Mouse (Mus musculus): ENCODE measurements around the gene Zfp799.
"Not testable (repeated sequence)": the region's sequence is repeated elsewhere in the genome, so short reads cannot be mapped to it uniquely, and the experiment has no call there.

Gene Zfp799

GRCm38 (mm10) chr17:32829540-32830417 lies at the start of gene Zfp799:
Zfp799 (minus strand) TSS chr17:32830261.
- peak; percentile 77 for DNase-seq (ENCODE audit: low read depth)

- DNase-seq (ENCODE audit: low read depth): no peak
These were observed 48.7 kb upstream of the Zfp799 start for GRCm38 (mm10) chr17:32878773-32879172.

- no peak for DNase-seq (ENCODE audit: low read depth)
These were observed 47.6 kb upstream of the Zfp799 start for GRCm38 (mm10) chr17:32877471-32878171.

DNA sequence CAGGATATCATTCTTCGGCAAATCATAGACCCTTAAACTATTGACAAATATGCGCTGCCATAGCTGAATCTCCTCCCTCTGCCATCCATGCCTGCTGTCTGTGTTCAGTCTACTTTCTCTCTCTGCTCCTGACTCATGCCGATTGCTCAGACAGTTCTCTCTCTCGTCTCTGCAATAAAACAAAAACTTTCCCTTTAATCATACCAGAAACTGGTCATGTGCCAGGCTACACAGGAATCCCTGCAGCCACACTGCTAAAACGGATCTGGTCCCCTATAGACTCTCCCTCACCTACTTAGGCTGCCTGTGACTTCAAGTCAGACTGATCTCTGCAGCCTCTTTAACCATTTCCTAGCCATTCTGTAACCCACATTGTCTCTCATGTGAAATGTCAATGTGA lies 42.6 kb upstream of the Zfp799 start:
- no peak for DNase-seq (ENCODE audit: low read depth)

DNA sequence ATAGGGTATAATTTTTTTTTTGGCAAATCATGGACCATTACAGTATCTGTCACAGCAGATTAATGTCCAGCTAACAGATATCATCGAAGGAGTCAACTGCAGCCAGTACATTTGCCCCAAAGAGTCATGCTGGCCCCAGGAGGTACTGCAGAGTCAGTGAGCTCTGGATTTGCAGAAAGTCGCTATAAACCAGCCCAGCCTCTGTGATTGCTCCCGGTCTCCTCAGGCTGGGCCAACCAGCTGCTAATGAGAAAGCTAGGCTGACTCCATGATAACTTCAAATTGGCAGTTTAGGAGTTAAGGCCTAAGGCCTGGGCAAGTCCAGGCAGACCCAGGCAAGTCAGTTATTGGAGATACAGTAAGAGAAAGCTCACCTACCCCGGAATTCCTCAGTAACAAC lies 42.0 kb upstream of the Zfp799 start:
- no peak for DNase-seq (ENCODE audit: low read depth)

- no peak for DNase-seq (ENCODE audit: low read depth)
These were observed 41.4 kb upstream of the Zfp799 start for GRCm38 (mm10) chr17:32871483-32871882.

DNA sequence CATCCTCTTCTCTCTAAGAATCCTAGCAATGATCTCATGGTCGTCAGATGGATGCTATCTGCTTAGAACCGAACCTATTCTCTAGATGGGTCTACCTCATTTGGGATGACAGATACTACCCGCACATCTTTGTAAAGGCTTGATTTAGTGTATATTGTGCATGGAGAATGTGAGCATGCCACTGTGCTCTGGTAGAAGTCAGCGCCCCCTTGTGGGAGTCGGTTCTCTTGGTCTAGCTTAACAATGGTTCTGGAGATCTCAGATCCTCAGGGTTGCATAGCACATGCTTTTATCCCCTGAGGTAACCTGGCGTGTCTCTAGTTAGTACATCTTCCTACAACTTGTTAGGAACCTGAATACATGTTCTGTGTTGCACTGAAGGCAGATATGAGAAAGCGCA lies 37.2 kb upstream of the Zfp799 start:
- not testable (repeated sequence) for DNase-seq (ENCODE audit: low read depth)

DNA sequence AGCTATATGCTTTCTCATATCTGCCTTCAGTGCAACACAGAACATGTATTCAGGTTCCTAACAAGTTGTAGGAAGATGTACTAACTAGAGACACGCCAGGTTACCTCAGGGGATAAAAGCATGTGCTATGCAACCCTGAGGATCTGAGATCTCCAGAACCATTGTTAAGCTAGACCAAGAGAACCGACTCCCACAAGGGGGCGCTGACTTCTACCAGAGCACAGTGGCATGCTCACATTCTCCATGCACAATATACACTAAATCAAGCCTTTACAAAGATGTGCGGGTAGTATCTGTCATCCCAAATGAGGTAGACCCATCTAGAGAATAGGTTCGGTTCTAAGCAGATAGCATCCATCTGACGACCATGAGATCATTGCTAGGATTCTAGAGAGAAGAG lies 26.7 kb upstream of the Zfp799 start:
- not testable (repeated sequence) for DNase-seq (ENCODE audit: low read depth)

GRCm38 (mm10) chr17:32851581-32851980 lies 21.5 kb upstream of the Zfp799 start:
- no peak for DNase-seq (ENCODE audit: low read depth)

DNA sequence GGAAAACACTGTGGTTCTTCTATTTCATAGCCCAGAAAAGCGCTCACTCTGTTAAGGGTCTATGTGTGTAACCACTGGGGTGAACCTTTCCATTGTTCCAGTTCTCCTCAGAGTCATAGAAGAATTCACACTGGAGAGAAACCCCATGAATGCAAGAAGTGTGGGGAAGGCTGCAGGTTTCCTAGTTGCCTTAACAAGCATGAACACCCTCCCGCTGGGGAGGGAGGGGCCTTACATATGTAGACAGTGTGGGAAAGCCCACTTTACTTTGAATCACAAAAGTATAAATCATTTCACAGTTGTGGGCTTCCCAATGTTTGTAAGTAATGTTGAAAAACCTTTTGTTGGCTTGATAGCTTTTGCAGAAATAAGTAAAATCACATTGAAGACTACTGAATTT lies 11.3 kb upstream of the Zfp799 start:
- no peak for DNase-seq (ENCODE audit: low read depth)

DNA sequence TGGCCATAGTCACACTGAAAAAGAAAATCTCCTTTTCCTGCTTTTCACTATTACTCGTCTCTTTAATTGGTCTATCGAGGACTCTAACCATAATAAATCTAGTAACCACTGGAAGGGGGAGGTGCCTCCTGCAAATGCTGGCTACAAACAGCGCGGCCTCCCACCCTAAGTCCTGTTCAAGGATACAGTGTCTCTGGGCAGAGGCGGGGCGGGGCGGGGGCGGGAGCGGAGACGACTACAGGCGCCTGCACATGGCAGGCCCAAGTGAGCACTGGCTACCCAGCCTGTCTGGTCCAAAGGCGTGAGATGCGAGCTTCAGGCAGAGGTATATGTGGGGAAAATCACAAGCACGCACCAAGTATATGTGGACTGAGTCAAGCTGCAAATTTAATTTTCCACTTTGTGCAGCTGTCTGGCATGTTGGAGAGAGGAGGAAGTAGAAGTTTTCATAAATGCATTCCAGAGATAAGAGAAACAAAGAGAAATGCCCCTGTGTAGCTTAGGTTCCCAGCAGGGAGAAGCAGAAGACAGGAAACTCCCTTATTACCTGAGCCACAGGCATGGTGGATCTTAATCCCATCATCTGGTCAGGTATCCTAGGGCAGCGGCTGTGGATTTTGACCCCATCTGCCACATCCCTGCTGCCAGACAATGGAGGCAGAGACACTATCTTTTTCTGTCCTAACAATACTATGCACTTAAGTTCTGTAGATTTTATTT lies 9.2 kb upstream of the Zfp799 start:
- no peak for DNase-seq (ENCODE audit: low read depth)

DNA sequence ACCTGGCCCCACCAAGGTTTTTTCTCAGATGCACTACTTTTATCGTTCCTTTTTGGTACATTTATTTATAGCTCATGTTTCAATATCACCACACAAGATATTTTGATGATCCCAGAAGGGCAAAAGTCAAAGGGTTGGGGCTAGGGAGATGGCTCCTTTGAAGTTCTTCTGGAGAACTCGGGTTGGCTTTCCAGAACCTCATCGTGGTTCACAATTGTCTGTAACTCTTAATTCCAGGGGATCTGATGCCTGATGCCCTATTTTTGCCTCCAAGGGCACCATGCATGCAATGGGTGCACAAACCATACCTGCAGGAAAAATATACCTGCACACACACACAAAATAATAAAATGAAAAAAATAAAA lies 339 bp upstream of the Zfp799 start:
- DNase-seq (ENCODE audit: low read depth): no peak

GRCm38 (mm10) chr17:32816074-32816784 lies 13.8 kb downstream of the Zfp799 start:
- DNase-seq (ENCODE audit: low read depth): no peak

DNA sequence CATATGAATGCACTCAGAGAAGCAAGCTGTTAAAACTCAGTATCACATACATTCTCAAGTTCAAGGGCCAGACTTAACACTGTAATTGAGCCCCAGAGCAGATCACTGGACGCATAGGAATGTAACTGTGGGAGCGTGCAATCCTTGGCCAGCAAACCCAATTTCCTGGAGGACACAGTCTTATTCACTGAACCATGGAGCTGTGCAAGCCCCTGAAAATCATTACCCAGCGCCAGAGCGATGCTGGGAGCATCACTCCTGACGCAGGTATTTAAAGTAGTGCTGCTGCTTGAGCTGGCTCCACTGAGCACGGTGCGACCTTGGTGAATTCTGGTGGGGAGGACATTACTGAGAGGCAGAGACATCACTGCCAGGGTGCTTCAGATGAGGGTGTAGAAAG lies 15.9 kb downstream of the Zfp799 start:
- no peak for DNase-seq (ENCODE audit: low read depth)

DNA sequence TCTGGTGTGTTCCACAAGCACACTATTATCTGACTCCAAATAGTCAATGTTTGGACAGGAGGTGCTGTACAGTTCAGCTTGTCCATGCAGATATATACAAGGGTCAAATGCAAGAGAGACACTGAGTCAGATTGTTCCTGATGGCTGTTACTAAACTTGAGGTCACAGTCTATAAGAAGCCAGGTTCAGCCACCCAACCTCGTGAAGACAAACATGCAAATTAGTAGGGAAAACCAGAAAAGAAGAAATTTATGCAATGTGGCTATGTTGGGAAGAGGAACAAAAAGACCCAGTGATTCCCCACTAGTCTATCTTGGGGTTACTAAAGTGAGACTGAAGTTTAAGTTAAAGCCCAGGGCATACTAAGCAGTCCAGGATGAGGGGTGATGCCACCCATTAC lies 19.4 kb downstream of the Zfp799 start:
- no peak for DNase-seq (ENCODE audit: low read depth)

DNA sequence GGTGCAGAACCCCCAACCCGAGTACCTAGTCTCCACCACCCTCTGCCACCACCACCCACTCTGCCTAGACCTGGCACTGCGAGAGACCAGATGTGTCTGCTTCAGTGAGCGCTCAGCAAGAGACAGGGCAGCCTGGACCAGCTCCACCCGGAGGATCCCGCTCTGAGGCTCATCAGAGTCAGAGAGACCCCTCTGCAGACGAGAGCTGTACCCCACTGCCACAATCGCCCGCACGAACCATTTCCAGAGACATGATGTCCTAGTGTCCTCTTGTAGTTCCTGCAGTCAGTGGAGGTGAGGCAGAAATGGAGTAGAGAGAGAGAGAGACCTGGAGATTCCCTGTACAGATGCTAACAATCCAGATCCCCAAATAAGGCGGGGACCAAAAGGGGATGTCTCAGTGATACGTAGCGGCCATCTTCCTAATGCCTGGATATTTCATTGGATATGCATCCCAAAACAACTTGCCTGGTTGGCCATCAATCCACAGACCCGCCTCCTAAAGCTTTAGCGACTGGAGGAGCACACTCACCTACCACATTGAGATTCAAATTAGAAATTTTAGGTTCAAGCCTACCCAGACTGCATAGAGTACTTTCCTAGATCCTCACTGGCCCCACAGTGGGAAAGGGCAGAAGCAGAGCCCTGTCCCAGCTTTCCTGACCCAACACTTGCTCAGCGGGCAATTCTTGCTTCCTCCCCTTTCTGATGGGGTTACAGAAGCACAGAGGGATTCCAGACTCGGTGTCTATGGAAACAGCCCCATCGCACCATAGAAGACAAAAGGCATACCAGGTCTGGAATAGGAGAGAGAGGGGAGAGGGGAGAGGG lies 20.3 kb downstream of the Zfp799 start, which contains the start of gene Zfp811:
Gene Zfp811 (minus strand): TSS at position 388 of the 831 bp plus-strand sequence.
- DNase-seq (ENCODE audit: low read depth): no peak

GRCm38 (mm10) chr17:32808921-32809320 lies 21.1 kb downstream of the Zfp799 start:
- DNase-seq (ENCODE audit: low read depth): no peak

GRCm38 (mm10) chr17:32789244-32789643 lies 40.8 kb downstream of the Zfp799 start:
- no peak for DNase-seq (ENCODE audit: low read depth)

DNA sequence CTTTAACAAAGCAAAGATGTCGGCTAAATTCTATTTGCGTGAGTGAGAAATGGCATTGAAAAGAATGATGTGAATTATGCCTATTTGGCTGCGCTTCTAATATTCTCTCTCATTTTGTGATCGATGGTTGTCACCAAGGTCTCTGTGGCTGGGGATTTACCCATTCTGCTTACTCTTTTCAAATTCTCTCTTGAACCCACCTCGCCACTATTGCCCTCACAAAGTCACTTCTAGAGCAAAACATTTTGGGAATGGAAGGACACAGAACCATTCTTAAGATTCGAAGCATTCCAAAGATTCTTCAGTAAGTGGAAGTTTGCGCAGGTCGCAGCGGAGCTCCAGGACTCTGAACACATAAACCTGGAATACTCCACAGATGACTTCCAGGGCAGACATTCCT lies 41.5 kb downstream of the Zfp799 start:
- no peak for DNase-seq (ENCODE audit: low read depth)

- peak; percentile 86 for DNase-seq (ENCODE audit: low read depth)
These were observed 41.9 kb downstream of the Zfp799 start, which contains the start of gene Zfp871 for GRCm38 (mm10) chr17:32788094-32788559. Zfp871 (minus strand) TSS chr17:32788287.

All from fibroblast of lung, adult 2 months (primary cell).